Mouse (Mus musculus) urinary bladder, postnatal 4 days (tissue): ENCODE results near the gene Rnf157.
A peak's percentile ranks its signal among the peaks of the same experiment; 100 is the strongest.

Source experiments
- DNase-seq, 2 experiments: peaks; one replicate each; pipeline ENCODE4 v3.0.0; 2021 to 2022; ENCODE audit warnings: low spot score in 2 of 2

Rnf157 gene

DNA sequence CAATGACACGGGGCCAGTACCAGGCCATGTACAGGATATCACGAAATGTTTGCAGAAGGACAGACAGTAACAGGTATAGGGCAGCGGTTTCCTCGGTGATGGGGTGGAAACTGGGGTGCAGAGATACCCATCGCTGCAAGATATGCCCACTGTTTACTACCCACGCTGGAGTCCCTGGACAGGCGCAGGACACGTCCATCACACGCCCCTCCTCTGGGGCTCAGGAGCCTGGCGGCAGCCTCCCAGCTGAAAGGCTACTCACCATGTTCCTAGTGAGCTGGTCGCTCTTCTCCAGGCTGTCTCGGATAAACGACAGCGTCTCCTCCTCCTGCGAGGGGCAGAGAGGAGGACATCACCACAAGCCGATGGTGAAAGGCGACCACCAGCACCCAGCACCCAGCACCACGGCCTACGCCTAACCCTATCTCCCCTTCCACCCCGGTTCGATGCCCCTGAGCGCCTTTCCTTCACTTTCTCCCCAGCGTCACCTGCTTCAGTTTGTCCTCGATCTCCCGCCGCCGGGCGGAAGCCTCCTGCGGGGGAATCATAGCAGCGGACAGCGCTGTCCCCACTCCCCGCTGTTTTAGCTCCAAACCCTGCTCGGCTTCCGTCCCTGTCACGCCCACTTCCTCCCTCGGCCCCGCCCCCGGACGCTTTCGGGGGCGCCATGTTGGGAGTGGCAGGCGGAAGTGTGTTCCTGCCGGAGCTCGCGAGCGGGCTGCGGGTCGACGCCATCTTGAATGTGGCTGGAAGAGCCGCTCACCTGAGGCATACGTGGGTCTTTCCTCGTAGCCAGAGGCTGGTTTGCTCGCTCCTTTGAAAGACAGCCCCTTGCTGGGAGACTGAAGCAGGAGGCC lies 106.5 kb downstream of the Rnf157 start:
- DNase-seq = peak; percentile 91 to 97

DNA sequence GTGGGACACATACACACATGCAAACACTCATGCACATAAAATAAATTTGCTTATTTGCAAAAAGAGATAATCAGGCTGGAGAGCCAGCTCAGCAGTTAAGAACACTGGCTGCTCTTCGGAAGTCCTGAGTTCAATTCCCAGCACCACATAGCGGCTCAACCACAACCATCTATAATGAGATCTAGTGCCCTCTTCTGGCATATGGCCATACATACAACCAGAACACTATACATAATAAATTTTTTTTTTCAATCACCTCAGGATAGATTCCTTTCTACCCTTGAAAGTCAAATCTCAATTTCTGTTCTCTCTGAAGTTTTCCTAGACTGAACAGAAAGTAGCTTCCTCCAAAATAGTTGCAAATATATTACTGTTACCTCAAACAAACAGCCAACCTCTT lies 107.4 kb downstream of the Rnf157 start:
- no peak for DNase-seq

DNA sequence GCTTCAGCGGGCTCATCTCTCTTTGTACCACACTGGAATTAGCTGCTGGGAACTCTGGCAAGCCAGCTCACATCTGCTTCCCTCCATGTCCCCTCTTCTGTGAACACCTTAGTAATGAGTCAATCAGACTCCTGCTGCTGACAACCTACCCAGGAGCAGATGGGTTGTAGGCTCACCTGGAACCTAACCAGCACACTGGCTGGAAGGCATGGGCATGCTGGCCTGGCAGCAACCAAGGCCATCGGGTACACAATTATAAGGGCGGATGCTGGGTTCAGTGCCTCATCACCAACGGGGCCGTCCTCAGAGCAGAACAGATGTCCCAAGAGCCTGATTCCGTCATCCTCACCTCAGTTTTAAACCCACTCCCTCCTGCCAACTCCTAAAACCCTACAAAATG lies 114.2 kb downstream of the Rnf157 start:
- DNase-seq = no peak

DNA sequence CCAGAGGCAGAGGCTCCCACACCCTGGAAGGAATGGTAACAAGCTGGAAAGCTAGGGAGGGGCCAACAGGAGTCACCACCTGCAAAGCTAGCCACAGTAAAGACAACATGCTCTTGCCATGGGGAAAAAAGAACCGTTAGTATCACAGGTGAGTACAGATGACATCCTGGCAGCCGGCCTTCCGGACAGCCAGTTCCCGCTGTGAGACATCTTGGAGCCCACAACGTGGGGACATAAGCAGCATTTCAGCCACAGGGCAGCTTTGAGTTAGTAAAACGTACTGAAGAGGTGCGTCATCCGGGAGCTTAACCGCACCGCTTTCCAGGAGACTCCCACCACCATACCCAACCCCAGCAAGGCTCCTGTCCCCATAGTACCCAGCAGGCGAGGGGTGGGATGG lies 114.6 kb downstream of the Rnf157 start:
- no peak for DNase-seq

DNA sequence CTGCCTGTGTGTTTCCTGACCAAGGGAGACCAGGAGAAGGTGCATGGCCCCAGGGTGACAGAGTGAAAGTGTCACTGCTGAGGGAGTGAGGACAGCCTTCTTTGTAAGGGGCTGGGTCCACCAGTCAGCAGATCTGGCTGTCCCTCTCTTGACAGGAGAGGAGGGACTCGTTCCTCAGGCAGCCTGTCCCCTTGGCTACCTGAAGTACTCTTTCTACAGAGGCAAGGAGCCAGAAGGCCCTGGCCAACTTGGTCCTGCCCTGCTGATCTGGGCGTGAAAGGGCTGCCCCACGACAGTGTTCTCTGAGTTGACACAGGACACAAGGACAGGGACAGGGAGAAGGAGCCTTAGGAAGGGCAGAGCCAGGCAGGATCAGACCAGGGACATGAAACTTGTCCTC lies 115.8 kb downstream of the Rnf157 start:
- DNase-seq = no peak

DNA sequence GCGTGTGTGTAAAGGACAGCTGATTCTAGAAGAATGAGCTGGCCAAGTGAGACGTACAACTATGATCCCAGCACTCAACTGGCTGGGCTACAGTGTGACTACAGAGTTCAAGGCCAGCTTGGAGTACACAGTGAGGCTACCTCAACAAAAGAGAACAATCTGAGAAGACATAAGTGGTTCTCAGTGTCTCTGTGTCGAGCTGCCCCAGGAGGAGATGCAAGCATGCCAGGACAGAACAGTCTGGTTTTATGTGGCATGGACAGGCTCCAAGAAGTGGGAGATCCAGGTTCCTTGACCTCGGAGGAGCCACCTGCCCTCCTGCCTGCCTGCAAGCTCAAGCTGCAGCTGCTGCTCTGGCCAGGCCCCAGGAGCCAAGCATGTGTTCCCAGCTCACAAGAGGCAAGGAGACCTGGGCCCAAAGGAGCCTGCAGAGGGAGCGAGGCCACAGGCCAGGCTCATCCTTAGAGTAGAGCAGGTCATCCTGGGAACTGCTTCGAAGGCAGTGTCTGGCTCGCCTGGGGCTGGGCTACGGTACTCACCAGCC lies 116.6 kb downstream of the Rnf157 start:
- DNase-seq = no peak

DNA sequence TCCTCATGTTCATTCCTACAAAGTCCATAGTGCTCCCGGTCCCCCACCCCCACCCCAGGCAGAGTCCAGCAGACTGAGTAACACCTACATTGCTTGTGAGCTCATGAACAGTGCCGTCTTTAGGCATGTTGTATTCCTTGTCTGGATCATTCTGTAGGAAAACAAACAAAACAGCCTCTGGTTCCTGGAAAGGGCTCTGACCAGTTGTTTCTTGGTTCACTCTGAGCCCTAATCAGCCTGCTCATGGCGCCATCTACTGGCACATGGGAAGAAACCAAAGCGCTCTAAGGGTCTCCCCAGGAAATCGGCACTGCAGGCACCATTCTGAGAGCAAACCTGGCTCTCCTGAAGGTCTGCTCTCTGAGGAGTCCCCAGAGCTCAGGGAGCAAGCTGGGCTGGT lies 118.5 kb downstream of the Rnf157 start:
- DNase-seq = no peak

DNA sequence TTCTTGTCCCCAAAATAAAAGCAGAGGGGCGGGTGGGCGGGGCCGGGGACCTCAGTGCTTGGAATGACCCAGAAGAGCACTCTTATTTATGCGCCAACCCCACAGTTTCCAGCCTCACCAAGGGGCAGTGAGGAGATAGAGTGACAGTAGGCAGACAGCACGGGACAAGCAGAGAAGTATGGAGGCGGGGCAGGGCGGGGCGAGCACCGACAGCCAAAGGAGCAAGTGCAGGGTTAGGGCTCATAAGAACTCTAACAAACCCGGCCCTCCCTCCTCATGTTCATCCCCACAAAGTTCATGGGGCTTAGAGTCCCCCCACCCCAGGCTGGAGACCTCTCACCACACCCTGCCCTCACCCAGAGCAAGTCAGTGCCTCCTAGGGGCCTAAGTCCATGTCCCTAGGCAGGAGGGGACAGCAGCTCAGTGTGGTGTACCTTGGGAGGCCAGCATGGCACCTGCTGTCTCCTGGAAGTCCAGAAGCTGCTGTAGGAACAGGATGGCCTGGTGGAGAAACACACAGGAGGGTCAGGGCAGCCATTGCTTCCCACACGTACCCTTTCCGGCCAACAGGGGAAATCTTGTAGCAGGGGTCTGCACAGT lies 119.2 kb downstream of the Rnf157 start:
- DNase-seq = no peak

DNA sequence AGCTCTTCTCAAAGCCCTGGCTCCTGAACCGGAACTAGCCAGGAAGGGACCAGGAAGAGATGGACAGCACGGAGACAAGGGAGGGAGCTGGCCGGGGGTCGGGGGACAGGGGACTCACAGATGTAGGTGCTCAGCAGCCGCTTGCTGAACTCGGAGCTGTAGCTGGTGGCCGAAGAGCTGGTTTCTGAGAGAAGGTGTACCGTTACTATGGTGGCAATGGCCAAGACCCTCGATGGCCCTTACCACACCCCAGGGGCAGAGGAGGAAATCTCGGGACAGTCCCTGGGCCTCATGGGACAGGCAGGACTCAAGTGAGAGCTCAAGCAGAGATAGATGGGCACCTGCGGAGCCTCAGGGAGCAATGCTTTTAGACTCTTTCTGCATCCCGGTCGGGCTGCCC lies 120.4 kb downstream of the Rnf157 start:
- DNase-seq = no peak

DNA sequence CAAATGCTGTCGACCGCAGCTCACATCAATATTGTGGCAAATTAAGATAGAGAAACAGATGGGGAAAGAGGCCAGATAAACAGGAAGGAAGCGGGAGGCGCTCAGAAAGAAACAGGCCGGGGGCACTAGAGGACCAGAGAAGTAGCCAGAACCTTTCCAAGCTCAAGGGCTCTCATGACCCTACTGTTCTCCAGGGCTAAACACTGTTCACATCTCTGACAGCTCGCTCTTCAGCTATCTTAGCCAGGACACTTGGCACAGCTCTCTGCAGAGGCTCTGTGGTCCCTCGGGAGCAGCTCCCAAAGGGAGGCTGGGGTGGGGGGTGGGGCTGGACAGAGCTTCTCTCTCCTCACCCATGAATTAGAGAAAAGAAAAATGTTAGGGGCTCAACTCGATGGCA lies 122.3 kb downstream of the Rnf157 start:
- no peak for DNase-seq

DNA sequence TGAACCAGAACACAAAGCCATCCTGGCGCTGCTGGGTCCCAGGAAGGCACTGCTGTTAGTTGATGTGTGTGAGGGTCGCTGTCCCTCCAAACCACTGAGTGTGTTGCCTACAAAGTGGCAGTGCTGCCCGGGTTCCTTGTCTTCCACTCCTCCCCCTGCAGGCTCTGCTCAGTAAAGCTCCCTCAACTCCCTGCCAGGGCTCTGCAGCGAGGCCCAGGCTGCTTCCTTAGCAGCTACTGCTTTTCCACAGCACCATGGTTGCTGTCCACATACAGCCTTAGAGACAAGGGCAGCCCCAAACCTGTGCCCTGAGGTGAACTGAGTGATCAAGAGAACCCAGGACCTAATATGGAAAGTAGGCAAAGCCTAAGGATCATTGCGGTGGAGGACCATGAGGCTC lies 125.5 kb downstream of the Rnf157 start:
- no peak for DNase-seq
